Mouse (Mus musculus) stomach, embryonic 15.5 days (tissue): ENCODE measurements around the gene Gas6. TPM values are rescaled to one million over a fixed set of nuclear protein-coding genes. Genes with fewer than 3 reads are reported as not detected.

Source experiments
- ATAC-seq: fragments of 200-750 bp; cut with Nextera tagmentation; 2 replicates; pipeline ENCODE4 v1.8.0; 2017; ENCODE audit warnings: low read depth, moderate number of reproducible peaks, moderate TSS enrichment; ENCODE audit not compliant: insufficient read depth, low FRiP score
- H3K27ac ChIP-seq: fragments of 300-500 bp; sonication (generic); 2 replicates; pipeline ENCODE4 v1.5.1; 2015; ENCODE audit warnings: mild to moderate bottlenecking, inconsistent platforms
- H3K27me3 ChIP-seq: fragments of 300-500 bp; sonication (generic); replicated peaks from 2 replicates; pipeline ENCODE4 v1.6.1; 2015; ENCODE audit warnings: inconsistent platforms
- H3K36me3 ChIP-seq: fragments of 300-500 bp; sonication (generic); 2 replicates; pipeline ENCODE4 v1.6.1; 2015; ENCODE audit warnings: inconsistent platforms
- H3K4me1 ChIP-seq: fragments of 300-500 bp; sonication (generic); 2 replicates; pipeline ENCODE4 v1.6.1; 2015; ENCODE audit warnings: inconsistent platforms
- H3K4me2 ChIP-seq: fragments of 300-500 bp; sonication (generic); 2 replicates; pipeline ENCODE4 v1.6.1; 2015; ENCODE audit warnings: mild to moderate bottlenecking, inconsistent platforms
- H3K4me3 ChIP-seq: fragments of 300-500 bp; sonication (generic); replicated peaks from 2 replicates; pipeline ENCODE4 v1.5.1; 2015; ENCODE audit warnings: inconsistent platforms
- H3K9ac ChIP-seq: fragments of 300-500 bp; sonication (generic); 2 replicates; pipeline ENCODE4 v1.6.1; 2015; ENCODE audit warnings: inconsistent platforms
- H3K9me3 ChIP-seq: fragments of 300-500 bp; sonication (generic); 2 replicates; pipeline ENCODE4 v1.6.1; 2016; ENCODE audit warnings: inconsistent platforms
- WGBS: fragments of 180-500 bp; shearing (Covaris S2); methylation state at CpG from one replicate; pipeline ENCODE4 v1.1.7; 2015; 5-methylcytosine and 5-hydroxymethylcytosine counted together
- polyA plus RNA-seq: library from polyadenylated mRNA; unstranded; fragments of >200 nt; fragmentation: Nextera tagmentation; extraction: Ambion mirVana; gene quantifications from 2 replicates; pipeline ENCODE4 v1.2.1, GENCODE M21; 2015

Gene Gas6
- polyA plus RNA-seq, 1 experiment from 2014 or later, result 130 TPM

DNA sequence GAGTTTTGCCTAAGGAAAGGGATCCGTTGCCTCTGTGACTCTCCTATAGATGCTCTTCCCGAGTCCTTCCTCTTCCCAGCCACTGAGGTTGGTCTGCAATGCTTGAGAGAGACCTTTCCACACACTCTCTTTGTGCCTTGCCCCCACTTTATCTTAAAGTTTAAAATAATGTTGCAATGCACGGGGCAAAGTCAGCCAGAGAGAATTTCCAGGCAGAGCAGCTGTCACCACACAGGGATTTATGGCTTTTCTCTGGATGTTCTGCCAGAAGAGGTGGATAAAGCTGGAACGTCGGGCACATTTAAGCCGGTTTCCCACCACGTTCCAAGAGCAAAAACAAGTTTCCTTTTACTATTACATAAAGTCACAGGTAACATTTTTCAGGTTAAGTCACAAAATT, 27.1 kb upstream of the Gas6 start:
- no peak for ATAC-seq
- Histone ChIP-seq H3K4me3 (no peak overlapping the region), H3K9ac (no peak overlapping the region), H3K27ac (peak overlapping the region; percentile 38), H3K4me1 (peaks cover 10% of the 10 kb centered on the region; the same call in 1 of the 2 replicates), H3K36me3 (no peaks in the 10 kb centered on the region), H3K4me2 (no peak overlapping the region), H3K27me3 (no peaks in the 10 kb centered on the region), H3K9me3 (no peaks in the 10 kb centered on the region)
- 30% methylated on average over 7 of the region's 7 CpGs for WGBS

DNA sequence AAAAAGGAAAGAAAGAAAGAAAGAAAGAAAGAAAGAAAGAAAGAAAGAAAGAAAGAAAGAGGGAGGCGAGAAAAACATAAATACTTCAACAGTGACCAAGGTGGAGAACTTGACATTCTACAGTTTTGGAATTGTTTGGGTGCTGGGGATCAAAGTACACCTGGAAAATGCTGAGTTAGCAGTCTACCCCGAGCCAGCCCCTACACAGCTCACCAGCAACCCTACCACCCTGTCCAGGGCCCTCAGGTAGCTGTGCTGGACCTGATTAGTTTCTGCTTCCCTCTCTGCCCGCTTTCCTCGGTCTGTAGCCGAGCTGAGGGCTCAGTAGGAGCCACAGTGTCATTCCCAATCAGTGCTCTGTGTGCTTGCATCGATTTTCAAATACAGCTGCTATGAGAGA, 26.1 kb upstream of the Gas6 start:
- H3K4me1 ChIP-seq, result peaks cover 16% of the 10 kb centered on the region; the same call in 1 of the 2 replicates
- H3K36me3 ChIP-seq, result no peaks in the 10 kb centered on the region
- no peak overlapping the region for H3K9ac ChIP-seq
- WGBS, result 51% methylated on average over 6 of the region's 6 CpGs
- H3K4me3 ChIP-seq, result no peak overlapping the region
- no peak overlapping the region for H3K4me2 ChIP-seq
- no peak for ATAC-seq
- H3K9me3 ChIP-seq, result no peaks in the 10 kb centered on the region
- no peaks in the 10 kb centered on the region for H3K27me3 ChIP-seq
- H3K27ac ChIP-seq, result no peak overlapping the region; the same call in 1 of the 2 replicates

DNA sequence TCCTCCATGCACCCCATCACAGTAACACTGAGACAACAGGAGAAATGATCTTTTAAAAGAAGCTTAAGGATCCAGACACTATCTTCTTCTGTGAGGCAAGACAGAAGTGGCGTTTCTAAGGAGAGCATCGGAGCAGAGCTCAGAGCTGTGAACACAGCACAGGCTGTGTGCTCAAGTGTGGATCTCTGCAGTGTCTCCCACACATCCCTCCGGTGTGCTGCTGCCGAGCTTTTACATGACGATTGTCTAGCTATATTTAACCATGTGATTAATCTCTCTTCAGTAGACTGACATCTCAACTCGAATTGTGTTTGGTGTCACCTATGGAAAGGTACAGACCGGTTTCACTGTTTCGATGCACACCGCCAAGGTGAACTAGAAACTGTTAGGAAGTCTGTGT, 25.2 kb upstream of the Gas6 start:
- H3K36me3 ChIP-seq, result no peaks in the 10 kb centered on the region
- no peaks in the 10 kb centered on the region for H3K27me3 ChIP-seq
- no peaks in the 10 kb centered on the region for H3K9me3 ChIP-seq
- H3K4me1 ChIP-seq, result peaks cover 16% of the 10 kb centered on the region; the same call in 1 of the 2 replicates
- H3K9ac ChIP-seq, result no peak overlapping the region
- no peak overlapping the region for H3K4me3 ChIP-seq
- 53% methylated on average over 9 of the region's 9 CpGs for WGBS
- no peak overlapping the region for H3K27ac ChIP-seq
- no peak for ATAC-seq
- H3K4me2 ChIP-seq, result no peak overlapping the region

DNA sequence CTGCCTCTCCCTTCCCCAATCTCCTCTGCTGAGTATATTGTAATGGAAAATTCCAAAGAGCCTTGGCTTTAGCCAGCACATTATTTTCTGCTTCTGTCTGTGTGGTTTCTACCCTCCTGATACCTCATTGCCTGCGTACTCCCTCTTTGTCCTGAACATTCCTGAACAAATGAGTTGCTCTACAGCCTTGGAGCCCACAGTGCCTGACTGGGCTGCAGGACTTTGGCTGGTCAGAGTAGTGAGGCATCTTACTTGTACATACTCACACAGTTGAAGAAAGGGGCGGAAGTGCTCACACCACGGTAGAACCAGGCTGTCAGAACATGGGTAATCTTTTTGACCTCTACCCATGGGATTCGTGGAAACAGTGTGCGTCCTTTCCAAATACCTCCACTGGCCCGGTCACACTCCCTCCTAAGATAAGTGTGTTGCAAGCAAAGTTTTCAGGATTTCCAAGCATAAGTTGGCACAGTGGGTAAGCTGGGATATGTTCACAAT, 23.0 kb upstream of the Gas6 start:
- Histone ChIP-seq H3K27me3 (no peaks in the 10 kb centered on the region), H3K4me2 (no peak overlapping the region), H3K36me3 (no peaks in the 10 kb centered on the region), H3K27ac (peak overlapping the region; percentile 31; the same call in 1 of the 2 replicates), H3K9me3 (no peaks in the 10 kb centered on the region), H3K9ac (no peak overlapping the region), H3K4me3 (no peak overlapping the region), H3K4me1 (peaks cover 19% of the 10 kb centered on the region; the same call in 1 of the 2 replicates)
- 76% methylated on average over 6 of the region's 6 CpGs for WGBS
- ATAC-seq, result no peak

DNA sequence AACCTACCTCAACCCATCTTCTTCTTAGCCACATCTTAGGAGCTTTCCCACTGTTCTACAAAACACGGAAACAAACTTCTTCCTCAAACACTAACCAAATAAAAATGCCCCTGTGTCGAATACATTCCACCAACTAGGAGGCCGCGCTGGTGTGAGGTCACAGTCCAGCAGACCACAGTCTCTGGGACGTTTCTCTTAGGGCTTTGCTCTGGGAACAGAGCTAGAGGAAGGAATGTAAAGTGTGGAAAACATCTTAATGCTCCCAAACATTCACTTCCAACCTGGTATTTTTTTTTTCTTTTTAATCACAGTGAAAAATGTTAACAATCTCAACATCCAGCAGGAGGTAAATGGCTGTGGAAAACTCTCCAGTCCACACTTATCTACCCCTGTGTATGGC, 22.4 kb upstream of the Gas6 start:
- H3K4me2 ChIP-seq, result no peak overlapping the region
- peaks cover 21% of the 10 kb centered on the region; the same call in 1 of the 2 replicates for H3K4me1 ChIP-seq
- no peak for ATAC-seq
- WGBS, result 64% methylated on average over 5 of the region's 5 CpGs
- H3K9me3 ChIP-seq, result no peaks in the 10 kb centered on the region
- H3K4me3 ChIP-seq, result no peak overlapping the region
- no peak overlapping the region for H3K9ac ChIP-seq
- H3K27ac ChIP-seq, result peak overlapping the region; percentile 68
- no peaks in the 10 kb centered on the region for H3K27me3 ChIP-seq
- no peaks in the 10 kb centered on the region for H3K36me3 ChIP-seq

DNA sequence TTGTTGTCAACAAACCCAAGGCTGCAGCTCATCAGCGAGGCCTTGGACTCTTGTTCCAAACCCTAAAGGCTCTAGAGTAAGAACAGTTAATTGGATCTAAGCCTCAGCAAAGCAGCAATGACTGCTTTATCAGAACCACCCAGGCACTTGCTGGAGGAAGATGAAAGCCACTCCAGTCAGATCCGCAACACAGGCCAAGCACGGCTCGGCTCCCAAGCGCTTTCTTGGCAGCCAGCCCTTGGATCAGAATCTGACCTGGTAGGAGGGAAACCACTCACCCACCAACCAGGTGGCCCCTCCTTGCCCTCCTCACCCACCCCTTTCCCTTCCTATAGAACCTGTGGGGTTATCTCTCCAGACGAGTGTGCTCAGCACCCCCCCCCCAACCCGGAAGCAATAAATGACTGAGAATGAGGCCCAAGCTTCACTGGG, 21.7 kb upstream of the Gas6 start:
- H3K36me3 ChIP-seq, result no peaks in the 10 kb centered on the region
- peak overlapping the region; percentile 68 for H3K27ac ChIP-seq
- no peaks in the 10 kb centered on the region for H3K9me3 ChIP-seq
- no peak overlapping the region for H3K4me2 ChIP-seq
- 46% methylated on average over 7 of the region's 7 CpGs for WGBS
- H3K4me1 ChIP-seq, result peaks cover 17% of the 10 kb centered on the region; the same call in 1 of the 2 replicates
- peak; percentile 31; the same call in 1 of the 2 replicates for ATAC-seq
- no peaks in the 10 kb centered on the region for H3K27me3 ChIP-seq
- no peak overlapping the region for H3K4me3 ChIP-seq
- H3K9ac ChIP-seq, result no peak overlapping the region

DNA sequence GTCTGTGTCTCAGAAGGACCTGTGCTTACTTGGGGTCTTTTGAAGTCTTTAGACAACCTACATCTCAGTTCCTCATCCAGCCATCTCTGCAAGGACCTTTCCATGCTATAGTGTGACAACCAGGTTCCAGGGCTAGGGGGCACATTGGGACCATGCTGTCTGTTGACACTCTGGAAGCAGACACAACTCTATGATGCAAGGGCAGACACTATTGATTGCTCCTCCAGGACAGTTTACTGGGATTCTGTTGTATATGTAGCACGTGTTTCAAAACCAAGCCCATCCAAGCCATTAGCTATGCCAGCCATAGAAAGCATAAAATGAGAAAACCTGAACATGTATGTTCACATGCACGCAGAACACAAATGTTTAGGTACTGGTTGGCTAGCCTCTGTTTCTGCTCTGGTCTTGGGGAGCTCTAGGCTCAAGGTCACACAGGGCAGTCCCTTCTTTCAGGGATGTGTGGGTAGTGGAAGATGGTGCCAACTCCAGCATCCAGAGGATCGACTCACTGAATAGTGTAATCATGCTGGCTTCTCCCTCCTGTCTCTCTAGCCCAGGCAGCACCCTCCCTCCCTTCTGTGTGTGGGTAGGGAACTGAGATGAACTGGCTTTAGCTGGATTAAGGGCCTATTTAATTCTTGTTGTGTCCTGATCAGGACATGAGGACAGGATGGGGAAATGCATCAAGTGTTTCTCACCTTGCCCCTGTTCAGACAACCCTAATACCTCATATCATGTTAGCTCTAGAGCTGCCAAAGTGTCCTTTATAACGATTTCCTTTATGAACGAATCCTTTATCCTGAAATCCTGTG, 19.5 kb upstream of the Gas6 start:
- WGBS, result 84% methylated on average over 5 of the region's 5 CpGs
- H3K36me3 ChIP-seq, result no peaks in the 10 kb centered on the region
- 0 out of 2 replicates have a peak, but pooled peaks cover 12% of the 10 kb centered on the region for H3K4me1 ChIP-seq
- no peaks in the 10 kb centered on the region for H3K27me3 ChIP-seq
- no peak overlapping the region for H3K27ac ChIP-seq
- H3K9ac ChIP-seq, result no peak overlapping the region
- ATAC-seq, result no peak
- no peak overlapping the region for H3K4me3 ChIP-seq
- H3K9me3 ChIP-seq, result no peaks in the 10 kb centered on the region
- no peak overlapping the region for H3K4me2 ChIP-seq

DNA sequence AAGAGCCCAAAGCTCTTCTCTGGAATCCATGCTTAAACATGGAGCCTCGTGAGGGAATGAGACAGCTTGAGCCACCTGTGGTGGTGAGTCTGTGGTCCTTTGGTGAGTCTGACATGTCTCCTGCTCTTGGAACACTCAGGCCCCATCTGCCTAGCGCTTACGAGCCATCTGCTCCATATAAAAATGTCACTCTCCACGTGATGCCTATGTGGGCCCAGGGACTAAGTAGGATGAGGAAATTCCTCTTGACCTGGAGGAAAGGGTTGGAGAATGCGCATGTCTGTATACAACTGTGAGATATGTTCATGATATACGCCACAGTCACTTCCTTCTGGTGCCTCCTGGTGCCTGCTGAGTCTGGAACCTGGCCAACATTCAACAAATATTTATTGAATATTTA, 18.4 kb upstream of the Gas6 start:
- 32% methylated on average over 6 of the region's 6 CpGs for WGBS
- Histone ChIP-seq H3K27ac (no peak overlapping the region), H3K36me3 (no peaks in the 10 kb centered on the region), H3K4me2 (no peak overlapping the region), H3K27me3 (no peaks in the 10 kb centered on the region), H3K4me1 (0 out of 2 replicates have a peak, but pooled peaks cover 14% of the 10 kb centered on the region), H3K9me3 (no peaks in the 10 kb centered on the region), H3K9ac (no peak overlapping the region), H3K4me3 (no peak overlapping the region)
- peak; percentile 48 for ATAC-seq

DNA sequence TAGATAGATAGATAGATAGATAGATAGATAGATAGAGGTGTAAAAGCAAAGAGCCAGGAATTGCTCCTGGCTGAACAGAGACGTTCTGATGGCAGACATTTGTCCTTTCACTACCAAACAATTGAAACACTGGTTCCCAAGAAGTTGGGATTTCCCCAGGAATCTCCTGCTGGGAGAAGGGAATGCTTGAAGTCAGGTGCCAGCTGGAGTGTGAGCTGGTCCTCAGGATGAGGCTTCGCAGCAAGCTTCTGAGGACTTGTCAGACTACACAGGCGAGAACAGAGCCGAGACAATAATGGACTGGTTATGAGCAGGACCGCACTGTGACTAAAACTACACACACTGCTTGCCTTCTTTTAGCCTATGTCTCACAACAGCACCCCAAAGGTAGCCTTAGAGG, 17.7 kb upstream of the Gas6 start:
- H3K4me2 ChIP-seq, result no peak overlapping the region
- no peaks in the 10 kb centered on the region for H3K9me3 ChIP-seq
- no peak overlapping the region for H3K27ac ChIP-seq
- H3K27me3 ChIP-seq, result no peaks in the 10 kb centered on the region
- 0 out of 2 replicates have a peak, but pooled peaks cover 17% of the 10 kb centered on the region for H3K4me1 ChIP-seq
- WGBS, result 78% methylated on average over 5 of the region's 5 CpGs
- no peak overlapping the region for H3K4me3 ChIP-seq
- H3K9ac ChIP-seq, result no peak overlapping the region
- no peaks in the 10 kb centered on the region for H3K36me3 ChIP-seq
- ATAC-seq, result no peak

DNA sequence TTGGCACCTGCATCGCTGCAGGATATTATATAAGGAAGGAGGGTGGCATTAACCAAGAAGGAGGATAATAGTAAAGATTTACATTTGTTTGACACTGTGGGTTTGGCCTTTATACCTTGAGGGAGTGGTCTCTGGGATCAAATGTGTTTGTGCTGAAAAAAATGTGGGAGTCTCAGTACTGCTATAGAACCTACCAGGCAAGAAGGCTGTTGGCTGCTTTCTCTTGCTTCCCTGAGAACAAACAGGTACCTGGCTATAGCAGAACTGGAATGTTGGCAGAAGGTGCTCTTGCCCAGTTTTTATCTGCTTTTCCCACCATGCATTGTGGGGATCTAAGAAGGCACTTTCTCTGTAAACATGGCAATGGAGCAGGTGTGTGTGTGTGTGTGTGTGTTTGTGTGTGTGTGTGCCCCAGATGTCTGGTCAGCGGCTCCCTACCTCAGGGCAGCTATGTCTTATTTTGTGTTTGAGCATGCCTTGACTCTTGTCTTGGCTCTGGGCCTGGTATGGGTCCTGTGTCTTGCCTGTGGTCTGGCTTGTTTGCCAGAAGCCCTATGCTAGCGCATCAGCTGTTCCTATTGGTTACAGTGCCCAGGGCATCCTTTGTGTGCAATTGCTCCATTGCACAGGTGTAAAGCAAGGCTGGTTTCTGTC, 13.1 kb upstream of the Gas6 start:
- no peak overlapping the region for H3K4me2 ChIP-seq
- peak; percentile 55 for ATAC-seq
- no peaks in the 10 kb centered on the region for H3K36me3 ChIP-seq
- 53% methylated on average over 3 of the region's 3 CpGs for WGBS
- no peak overlapping the region for H3K9ac ChIP-seq
- no peaks in the 10 kb centered on the region for H3K27me3 ChIP-seq
- H3K4me1 ChIP-seq, result peaks cover 19% of the 10 kb centered on the region
- peak overlapping the region; percentile 82 for H3K27ac ChIP-seq
- no peak overlapping the region for H3K4me3 ChIP-seq
- H3K9me3 ChIP-seq, result no peaks in the 10 kb centered on the region

DNA sequence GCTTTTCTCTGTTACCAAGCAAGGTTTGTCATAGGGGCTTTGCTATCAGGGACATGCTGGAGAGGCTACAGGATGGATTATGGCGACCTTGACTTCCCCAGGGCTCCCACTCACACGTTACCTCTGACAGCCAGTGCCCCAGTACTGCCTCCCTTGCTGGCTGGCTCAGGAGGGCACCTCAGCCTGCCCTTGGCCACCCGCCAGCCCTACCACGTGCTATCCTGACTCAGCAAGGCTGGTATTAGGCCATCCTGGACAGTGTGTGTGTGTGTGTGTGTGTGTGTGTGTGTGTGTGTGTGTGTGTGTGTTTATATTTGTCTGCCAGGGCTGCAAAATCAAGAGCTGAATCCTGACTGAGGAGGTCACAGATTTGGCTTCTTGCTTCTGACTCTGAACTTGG, 12.6 kb upstream of the Gas6 start:
- 32% methylated on average over 4 of the region's 4 CpGs for WGBS
- Histone ChIP-seq H3K4me2 (no peak overlapping the region), H3K9me3 (no peaks in the 10 kb centered on the region), H3K27ac (peak overlapping the region; percentile 82), H3K27me3 (no peaks in the 10 kb centered on the region), H3K9ac (no peak overlapping the region), H3K36me3 (no peaks in the 10 kb centered on the region), H3K4me1 (peaks cover 17% of the 10 kb centered on the region), H3K4me3 (no peak overlapping the region)
- peak; percentile 82 for ATAC-seq
